Mouse (Mus musculus): ENCODE results near the gene Sypl.

- no peak for TF ChIP-seq CTCF (IDR thresholded peaks at IDR 0.05; ENCODE audit: low read depth, low read length)
- no peak for TF ChIP-seq GATA1 (IDR thresholded peaks at IDR 0.05; ENCODE audit: borderline replicate concordance, low read length)
- TF ChIP-seq POLR2AphosphoS5 (IDR thresholded peaks at IDR 0.05; ENCODE audit: insufficient replicate concordance, low read depth, low read length) = no peak
- TF ChIP-seq TAL1 (conservative IDR thresholded peaks at IDR 0.05; ENCODE audit: low read depth, low read length) = no peak
Measured at GRCm38 (mm10) chr12:33021751-33022150, 68.1 kb downstream of the Sypl start.

All from G1E (cell line).